8 mouse cellular contexts compared by ENCODE assay signal in the genomic region with DNA sequence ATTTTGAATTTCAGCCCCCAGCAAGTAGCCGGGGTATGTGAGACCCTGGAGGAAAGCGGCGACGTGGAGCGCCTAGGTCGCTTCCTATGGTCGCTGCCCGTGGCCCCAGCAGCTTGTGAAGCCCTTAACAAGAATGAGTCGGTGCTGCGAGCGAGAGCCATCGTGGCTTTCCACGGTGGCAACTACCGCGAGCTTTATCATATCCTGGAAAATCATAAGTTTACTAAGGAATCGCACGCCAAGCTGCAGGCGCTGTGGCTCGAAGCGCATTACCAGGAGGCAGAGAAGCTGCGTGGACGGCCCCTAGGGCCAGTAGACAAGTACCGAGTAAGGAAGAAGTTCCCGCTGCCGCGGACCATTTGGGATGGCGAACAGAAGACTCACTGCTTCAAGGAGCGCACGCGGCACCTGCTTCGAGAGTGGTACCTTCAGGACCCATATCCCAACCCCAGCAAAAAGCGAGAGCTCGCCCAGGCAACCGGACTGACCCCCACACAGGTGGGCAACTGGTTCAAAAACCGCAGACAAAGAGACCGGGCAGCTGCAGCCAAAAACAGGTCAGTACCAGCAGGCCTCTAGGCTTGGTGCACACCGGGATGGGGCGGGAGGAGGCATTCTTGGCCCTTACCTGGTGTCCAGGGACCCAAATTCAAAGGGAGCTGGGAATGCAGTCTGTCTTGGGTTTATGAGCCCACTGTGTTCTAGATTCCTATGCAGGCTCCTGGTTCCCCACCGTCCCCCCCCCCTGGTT. TPM values are rescaled to one million over a fixed set of nuclear protein-coding genes. Genes with fewer than 3 reads are reported as not detected.
DNase-seq lines count a peak whose midpoint lies in the region; ATAC-seq lines count a peak whose summit lies in the region.

Gene 4930447C04Rik (minus strand): TSS at position 704 of the 751 bp plus-strand sequence.

- H3K27me3 ChIP-seq in kidney, embryonic 15.5 days: peaks cover 98% of the 10 kb centered on the region
- peaks cover 87% of the 10 kb centered on the region for H3K27me3 ChIP-seq in hindbrain, embryonic 11.5 days (ENCODE audit: control insufficient read depth, insufficient read depth, low read length)
- peaks cover 99% of the 10 kb centered on the region for H3K27me3 ChIP-seq in midbrain, embryonic 13.5 days

- no peaks in the 10 kb centered on the region for H3K9me3 ChIP-seq in kidney, embryonic 15.5 days (replicated peaks)
- H3K9me3 ChIP-seq in hindbrain, embryonic 11.5 days (ENCODE audit: control insufficient read depth, low read length): no peaks in the 10 kb centered on the region
- no peaks in the 10 kb centered on the region for H3K9me3 ChIP-seq in midbrain, embryonic 13.5 days

- H3K4me3 ChIP-seq in kidney, embryonic 15.5 days (replicated peaks): peak within 1 kb of the TSS; percentile 19
- peak within 1 kb of the TSS; percentile 14 for H3K4me3 ChIP-seq in hindbrain, embryonic 11.5 days (ENCODE audit: low read depth, low read length)
- H3K4me3 ChIP-seq in midbrain, embryonic 13.5 days (replicated peaks): peak within 1 kb of the TSS; percentile 12

- H3K36me3 ChIP-seq in kidney, embryonic 15.5 days: no peaks in the 10 kb centered on the region
- H3K36me3 ChIP-seq in hindbrain, embryonic 11.5 days (ENCODE audit: control insufficient read depth, insufficient read depth, low read length): no peaks in the 10 kb centered on the region
- H3K36me3 ChIP-seq in midbrain, embryonic 13.5 days: no peaks in the 10 kb centered on the region

- whole genome bisulfite sequencing in kidney, embryonic 15.5 days: under 1% methylated on average over 39 of the region's 39 CpGs
- WGBS in hindbrain, embryonic 11.5 days: 1% methylated on average over 39 of the region's 39 CpGs
- under 1% methylated on average over 39 of the region's 39 CpGs for WGBS in midbrain, embryonic 13.5 days

- H3K27ac ChIP-seq in kidney, embryonic 15.5 days: no peak within 1 kb of the TSS
- H3K27ac ChIP-seq in hindbrain, embryonic 11.5 days (ENCODE audit: low read depth, low read length): no peak within 1 kb of the TSS
- no peak within 1 kb of the TSS for H3K27ac ChIP-seq in midbrain, embryonic 13.5 days

- H3K4me2 ChIP-seq in kidney, embryonic 15.5 days: peak within 1 kb of the TSS; percentile 45
- H3K4me2 ChIP-seq in hindbrain, embryonic 11.5 days (replicated peaks; ENCODE audit: low read depth, low read length): peak within 1 kb of the TSS; percentile 17; the same call in 1 of the 2 replicates
- H3K4me2 ChIP-seq in midbrain, embryonic 13.5 days (replicated peaks): peak within 1 kb of the TSS; percentile 17

- no peak within 1 kb of the TSS for H3K9ac ChIP-seq in kidney, embryonic 15.5 days
- H3K9ac ChIP-seq in hindbrain, embryonic 11.5 days (ENCODE audit: low read depth, low read length): no peak within 1 kb of the TSS
- no peak within 1 kb of the TSS for H3K9ac ChIP-seq in midbrain, embryonic 13.5 days (replicated peaks)

- no peak for DNase-seq in kidney, adult 9 months
- DNase-seq in embryo, embryonic 10 days (ENCODE audit: low spot score): peak; percentile 28
- peak; percentile 62 for DNase-seq in hindbrain, embryonic 11.5 days (ENCODE audit: low spot score)
- DNase-seq in cerebellum, adult 18-20 months: no peak
- DNase-seq in lung, postnatal 4 days: no peak
- DNase-seq in ovary, postnatal 14 days (ENCODE audit: low spot score): no peak

- H3K4me1 ChIP-seq in kidney, embryonic 15.5 days: peaks cover 16% of the 10 kb centered on the region
- H3K4me1 ChIP-seq in hindbrain, embryonic 11.5 days (replicated peaks; ENCODE audit: control insufficient read depth, insufficient read depth, low read length): peaks cover 4% of the 10 kb centered on the region; the same call in 1 of the 2 replicates
- peaks cover 12% of the 10 kb centered on the region for H3K4me1 ChIP-seq in midbrain, embryonic 13.5 days (replicated peaks)

- ATAC-seq in kidney, embryonic 15.5 days (replicated peaks; ENCODE audit: low FRiP score): no peak
- no peak for ATAC-seq in hindbrain, embryonic 11.5 days (ENCODE audit: low FRiP score)
- ATAC-seq in midbrain, embryonic 13.5 days: no peak

RNA-seq across cellular contexts. Expression of gene 4930447C04Rik, which starts in this region (rescaled TPM):
- polyA plus RNA-seq in kidney, embryonic 15.5 days (2015; fragmentation: Nextera tagmentation; extraction: Ambion mirVana): 1.6 and 2.0 TPM in 2 replicates
- 2.1 TPM in 2 replicates for polyA plus RNA-seq in hindbrain, embryonic 11.5 days (2014; fragmentation: Nextera tagmentation; extraction: Ambion mirVana)
- 2.3 and 3.2 TPM in 2 replicates for polyA plus RNA-seq in midbrain, embryonic 13.5 days (2015; fragmentation: Nextera tagmentation; extraction: Ambion mirVana)

Comparison
In these comparisons a context has a peak if more than half of its experiments do, and no peak if none do; other contexts are left out.
1. DNase-seq: peak in embryo, embryonic 10 days (single experiment) and hindbrain, embryonic 11.5 days (single experiment); none in kidney, adult 9 months (single experiment), cerebellum, adult 18-20 months (0 of 2), lung, postnatal 4 days (0 of 2) and ovary, postnatal 14 days (single experiment).
2. Peak in every context shown above with its lines, with median percentiles within 50 percentile points of each other: H3K4me2 ChIP-seq and H3K4me3 ChIP-seq.